Mouse (Mus musculus) hindbrain, embryonic 15.5 days (tissue): Measurements from ENCODE around the gene Zfp747. TPM values are rescaled to one million over a fixed set of nuclear protein-coding genes. Genes with fewer than 3 reads are reported as not detected.
"Not testable (repeated sequence)": the region's sequence is repeated elsewhere in the genome, so short reads cannot be mapped to it uniquely, and the experiment has no call there.

ENCODE experiments used
- ATAC-seq: fragments of 200-750 bp; cut with Nextera tagmentation; 2 replicates; pipeline ENCODE4 v1.8.0; 2017; ENCODE audit warnings: low read depth, moderate number of reproducible peaks, moderate TSS enrichment; ENCODE audit not compliant: low FRiP score
- H3K27ac ChIP-seq: fragments of 300-500 bp; sonication (generic); replicated peaks from 2 replicates; pipeline ENCODE4 v1.5.1; 2015; ENCODE audit warnings: mild to moderate bottlenecking, inconsistent platforms
- H3K27me3 ChIP-seq: fragments of 300-500 bp; sonication (generic); 2 replicates; pipeline ENCODE4 v1.6.1; 2015; ENCODE audit warnings: control low read depth, inconsistent platforms
- H3K36me3 ChIP-seq: fragments of 300-500 bp; sonication (generic); 2 replicates; pipeline ENCODE4 v1.6.1; 2015; ENCODE audit warnings: control low read depth, inconsistent platforms
- H3K4me1 ChIP-seq: fragments of 300-500 bp; sonication (generic); replicated peaks from 2 replicates; pipeline ENCODE4 v1.6.1; 2015; ENCODE audit warnings: control low read depth, inconsistent platforms
- H3K4me2 ChIP-seq: fragments of 300-500 bp; sonication (generic); 2 replicates; pipeline ENCODE4 v1.6.1; 2015; ENCODE audit warnings: moderate library complexity, mild to moderate bottlenecking, inconsistent platforms
- H3K4me3 ChIP-seq: fragments of 300-500 bp; sonication (generic); 2 replicates; pipeline ENCODE4 v1.5.1; 2015; ENCODE audit warnings: mild to moderate bottlenecking, inconsistent platforms
- H3K9ac ChIP-seq: fragments of 300-500 bp; sonication (generic); 2 replicates; pipeline ENCODE4 v1.6.1; 2015; ENCODE audit warnings: inconsistent platforms
- H3K9me3 ChIP-seq: fragments of 300-500 bp; sonication (generic); 2 replicates; pipeline ENCODE4 v1.6.1; 2016; ENCODE audit warnings: control low read depth, inconsistent platforms
- WGBS: fragments of 180-500 bp; shearing (Covaris S2); methylation state at CpG from one replicate; pipeline ENCODE4 v1.1.7; 2015; 5-methylcytosine and 5-hydroxymethylcytosine counted together
- polyA plus RNA-seq: library from polyadenylated mRNA; unstranded; fragments of >200 nt; fragmentation: Nextera tagmentation; extraction: Ambion mirVana; gene quantifications from 2 replicates; pipeline ENCODE4 v1.2.1, GENCODE M21; 2015

The Zfp747 gene
- polyA plus RNA-seq, 1 experiment from 2014 or later, result 8.4 TPM

GRCm38 (mm10) chr7:127364166-127364565, 11.7 kb downstream of the Zfp747 start:
- H3K9ac ChIP-seq, result peak overlapping the region; percentile 46; the same call in 1 of the 2 replicates
- peak overlapping the region; percentile 72 for H3K4me2 ChIP-seq

DNA sequence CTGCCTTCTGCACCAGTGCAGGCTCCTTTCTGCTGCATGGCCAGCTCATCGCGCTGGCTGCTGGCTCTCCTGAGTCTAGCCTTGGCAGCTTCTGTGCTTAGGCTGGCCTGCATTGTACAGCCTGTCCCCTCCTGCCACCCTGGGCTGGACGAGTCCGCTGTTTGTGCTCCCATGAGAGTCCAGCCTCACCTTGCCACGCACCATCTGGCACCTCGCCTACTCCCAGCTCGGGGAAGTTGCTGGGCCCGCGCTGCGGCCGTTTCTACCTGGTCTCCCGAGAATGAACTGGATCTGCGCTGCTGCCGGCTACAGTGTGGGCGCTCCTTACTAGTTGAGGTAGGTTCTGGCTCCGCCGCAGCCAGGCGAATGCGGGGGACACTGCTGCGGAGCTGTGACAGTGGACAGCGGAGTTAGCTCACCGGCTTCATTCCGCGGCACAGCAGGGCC, 12.4 kb downstream of the Zfp747 start:
- no peaks in the 10 kb centered on the region for H3K36me3 ChIP-seq
- 2% methylated on average over 24 of the region's 24 CpGs for WGBS

More at GRCm38 (mm10) chr7:127364166-127364565, 11.7 kb downstream of the Zfp747 start:
- H3K36me3 ChIP-seq, result no peaks in the 10 kb centered on the region
- H3K4me1 ChIP-seq, result peaks cover 14% of the 10 kb centered on the region
- no peak for ATAC-seq
- 42% methylated on average over 4 of the region's 4 CpGs for WGBS
- H3K9me3 ChIP-seq, result no peaks in the 10 kb centered on the region
- peaks cover 4% of the 10 kb centered on the region; the same call in 1 of the 2 replicates for H3K27me3 ChIP-seq
- H3K4me3 ChIP-seq, result peak overlapping the region; percentile 38
- no peak overlapping the region for H3K27ac ChIP-seq

GRCm38 (mm10) chr7:127362418-127362817, 13.4 kb downstream of the Zfp747 start:
- H3K36me3 ChIP-seq, H3K27ac ChIP-seq, H3K27me3 ChIP-seq, H3K9me3 ChIP-seq, ATAC-seq: not testable (repeated sequence)
- Histone ChIP-seq H3K9ac (peak overlapping the region; percentile 13; the same call in 1 of the 2 replicates), H3K4me2 (peak overlapping the region; percentile 44), H3K4me3 (peak overlapping the region; percentile 21; the same call in 1 of the 2 replicates), H3K4me1 (peaks cover 14% of the 10 kb centered on the region)
- WGBS, result 16% methylated on average over 13 of the region's 13 CpGs

More for the DNA sequence above, 12.4 kb downstream of the Zfp747 start:
- Histone ChIP-seq H3K4me1 (peaks cover 14% of the 10 kb centered on the region), H3K9ac (peak overlapping the region; percentile 46), H3K9me3 (no peaks in the 10 kb centered on the region), H3K4me3 (peak overlapping the region; percentile 38), H3K27me3 (peaks cover 4% of the 10 kb centered on the region; the same call in 1 of the 2 replicates), H3K4me2 (peak overlapping the region; percentile 72), H3K27ac (peak overlapping the region; percentile 61)
- ATAC-seq, result peak; percentile 74

- Histone ChIP-seq H3K9me3 (no peaks in the 10 kb centered on the region), H3K4me3 (no peak overlapping the region), H3K4me2 (no peak overlapping the region), H3K4me1 (peaks cover 14% of the 10 kb centered on the region), H3K9ac (no peak overlapping the region), H3K36me3 (no peaks in the 10 kb centered on the region), H3K27ac (no peak overlapping the region), H3K27me3 (peaks cover 13% of the 10 kb centered on the region)
- no peak for ATAC-seq
- 54% methylated on average over 13 of the region's 13 CpGs for WGBS
Measured at GRCm38 (mm10) chr7:127361449-127361848, 14.4 kb downstream of the Zfp747 start.

DNA sequence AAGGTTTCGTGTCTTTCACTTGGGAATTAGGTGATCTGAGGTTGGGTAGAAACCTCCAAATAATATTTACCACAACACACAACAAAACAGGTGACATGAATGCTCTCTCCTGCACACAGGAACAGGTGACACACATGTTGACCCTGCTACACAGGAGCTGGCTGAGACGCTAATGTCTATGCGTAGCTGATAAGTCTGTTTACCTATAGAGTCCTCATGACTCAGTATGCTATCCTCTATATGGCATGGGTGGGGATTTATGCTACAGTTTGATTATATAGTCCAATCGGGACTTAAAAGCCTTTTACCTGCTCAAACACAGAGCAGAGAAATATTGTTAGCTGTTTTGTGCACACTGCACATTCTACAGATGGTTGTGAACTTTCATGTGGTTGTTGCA, 15.6 kb downstream of the Zfp747 start:
- Histone ChIP-seq H3K4me3 (no peak overlapping the region), H3K36me3 (no peaks in the 10 kb centered on the region), H3K27me3 (peaks cover 13% of the 10 kb centered on the region), H3K9me3 (no peaks in the 10 kb centered on the region), H3K4me2 (no peak overlapping the region), H3K27ac (no peak overlapping the region), H3K9ac (no peak overlapping the region), H3K4me1 (peaks cover 14% of the 10 kb centered on the region)
- ATAC-seq, result no peak
- 85% methylated on average over 4 of the region's 4 CpGs for WGBS

- Histone ChIP-seq H3K9me3 (no peaks in the 10 kb centered on the region), H3K27ac (no peak overlapping the region), H3K4me1 (peaks cover 3% of the 10 kb centered on the region), H3K4me2 (no peak overlapping the region), H3K36me3 (no peaks in the 10 kb centered on the region), H3K4me3 (no peak overlapping the region), H3K27me3 (peaks cover 13% of the 10 kb centered on the region), H3K9ac (no peak overlapping the region)
- ATAC-seq, result no peak
- WGBS, result 73% methylated on average over 4 of the region's 4 CpGs
Measured at GRCm38 (mm10) chr7:127358472-127358871, 17.4 kb downstream of the Zfp747 start.

GRCm38 (mm10) chr7:127357871-127358270, 18.0 kb downstream of the Zfp747 start:
- ATAC-seq, result no peak
- WGBS, result 64% methylated on average over 2 of the region's 2 CpGs

DNA sequence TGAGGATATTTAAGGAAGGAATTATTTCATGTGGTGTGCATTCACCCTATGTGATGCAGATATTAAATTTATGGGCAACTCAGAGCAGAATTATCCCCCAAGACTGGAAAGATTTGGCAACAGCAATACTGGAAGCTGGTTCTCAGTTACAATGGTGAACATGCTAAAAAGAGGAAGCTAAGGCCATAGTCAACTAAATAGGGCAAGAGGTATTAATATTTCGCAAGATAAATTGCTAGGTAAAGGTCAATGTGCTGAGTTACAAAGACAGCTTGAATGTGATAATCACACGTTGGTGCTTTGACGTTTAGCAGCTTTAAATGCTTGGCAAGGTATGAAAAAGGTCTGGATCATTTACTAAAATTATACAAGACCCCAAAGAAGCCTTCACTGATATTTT, 20.1 kb downstream of the Zfp747 start:
- peaks cover 13% of the 10 kb centered on the region for H3K27me3 ChIP-seq
- no peak for ATAC-seq
- no peak overlapping the region for H3K4me2 ChIP-seq
- no peaks in the 10 kb centered on the region for H3K4me1 ChIP-seq
- no peaks in the 10 kb centered on the region for H3K9me3 ChIP-seq
- no peak overlapping the region for H3K4me3 ChIP-seq
- H3K27ac ChIP-seq, result no peak overlapping the region
- WGBS, result 64% methylated on average over 3 of the region's 3 CpGs
- H3K9ac ChIP-seq, result no peak overlapping the region
- H3K36me3 ChIP-seq, result no peaks in the 10 kb centered on the region

More at GRCm38 (mm10) chr7:127357871-127358270, 18.0 kb downstream of the Zfp747 start:
- Histone ChIP-seq H3K36me3 (no peaks in the 10 kb centered on the region), H3K27ac (no peak overlapping the region), H3K4me1 (no peaks in the 10 kb centered on the region; the same call in 1 of the 2 replicates), H3K4me3 (no peak overlapping the region), H3K27me3 (peaks cover 13% of the 10 kb centered on the region), H3K9me3 (no peaks in the 10 kb centered on the region), H3K9ac (no peak overlapping the region), H3K4me2 (no peak overlapping the region)

DNA sequence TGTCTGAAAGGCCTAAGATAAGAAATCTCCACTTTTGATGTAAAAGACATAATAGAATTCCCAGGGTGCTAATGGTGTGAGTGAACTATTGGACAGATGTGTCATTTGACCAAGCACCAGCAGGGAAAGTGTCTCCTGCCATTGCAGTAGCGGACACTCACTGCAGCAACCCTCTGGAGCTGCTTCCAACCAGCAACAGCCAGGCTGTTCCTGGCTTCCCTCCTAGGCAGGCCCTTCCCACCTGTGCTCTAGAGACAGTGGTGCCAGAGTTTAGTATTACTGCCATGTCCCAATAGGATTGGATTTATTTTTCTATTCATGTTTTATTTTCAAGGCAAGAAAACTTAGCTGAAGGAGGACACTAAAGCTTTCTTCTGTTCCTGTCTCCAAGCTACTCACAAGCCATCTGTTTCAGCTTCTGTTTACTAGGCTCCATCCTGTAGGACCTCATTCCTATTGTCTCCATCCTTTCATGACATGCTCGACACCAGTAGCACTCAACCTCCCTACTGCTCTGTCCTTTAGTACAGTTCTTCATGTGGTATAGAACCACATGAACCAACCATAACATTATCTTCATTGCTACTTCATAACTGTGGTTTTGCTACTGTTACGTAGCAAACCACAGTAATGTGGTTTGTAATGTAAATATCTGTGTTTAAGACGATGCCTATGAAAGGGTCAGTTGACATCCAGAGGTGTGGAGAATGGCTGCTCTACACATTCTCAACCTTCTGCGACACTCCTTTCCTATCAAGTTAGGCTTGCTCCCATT, 24.4 kb downstream of the Zfp747 start:
- H3K9me3 ChIP-seq, result no peaks in the 10 kb centered on the region
- peaks cover 7% of the 10 kb centered on the region for H3K4me1 ChIP-seq
- H3K36me3 ChIP-seq, result no peaks in the 10 kb centered on the region
- no peak overlapping the region for H3K9ac ChIP-seq
- H3K4me3 ChIP-seq, result no peak overlapping the region
- no peaks in the 10 kb centered on the region for H3K27me3 ChIP-seq
- H3K27ac ChIP-seq, result no peak overlapping the region
- H3K4me2 ChIP-seq, result no peak overlapping the region
- 88% methylated on average over 5 of the region's 5 CpGs for WGBS
- no peak for ATAC-seq

GRCm38 (mm10) chr7:127346676-127347075, 29.2 kb downstream of the Zfp747 start:
- H3K9ac ChIP-seq, result 0 out of 2 replicates have a peak overlapping the region, but pooled peaks have one; percentile 96
- no peak for ATAC-seq
- no peaks in the 10 kb centered on the region for H3K9me3 ChIP-seq
- H3K4me1 ChIP-seq, result peaks cover 28% of the 10 kb centered on the region
- H3K27ac ChIP-seq, result no peak overlapping the region
- H3K4me2 ChIP-seq, result peak overlapping the region; percentile 81
- H3K27me3 ChIP-seq, result no peaks in the 10 kb centered on the region
- peak overlapping the region; percentile 90; the same call in 1 of the 2 replicates for H3K4me3 ChIP-seq
- peaks cover 10% of the 10 kb centered on the region; the same call in 1 of the 2 replicates for H3K36me3 ChIP-seq
- 15% methylated on average over 8 of the region's 8 CpGs for WGBS

DNA sequence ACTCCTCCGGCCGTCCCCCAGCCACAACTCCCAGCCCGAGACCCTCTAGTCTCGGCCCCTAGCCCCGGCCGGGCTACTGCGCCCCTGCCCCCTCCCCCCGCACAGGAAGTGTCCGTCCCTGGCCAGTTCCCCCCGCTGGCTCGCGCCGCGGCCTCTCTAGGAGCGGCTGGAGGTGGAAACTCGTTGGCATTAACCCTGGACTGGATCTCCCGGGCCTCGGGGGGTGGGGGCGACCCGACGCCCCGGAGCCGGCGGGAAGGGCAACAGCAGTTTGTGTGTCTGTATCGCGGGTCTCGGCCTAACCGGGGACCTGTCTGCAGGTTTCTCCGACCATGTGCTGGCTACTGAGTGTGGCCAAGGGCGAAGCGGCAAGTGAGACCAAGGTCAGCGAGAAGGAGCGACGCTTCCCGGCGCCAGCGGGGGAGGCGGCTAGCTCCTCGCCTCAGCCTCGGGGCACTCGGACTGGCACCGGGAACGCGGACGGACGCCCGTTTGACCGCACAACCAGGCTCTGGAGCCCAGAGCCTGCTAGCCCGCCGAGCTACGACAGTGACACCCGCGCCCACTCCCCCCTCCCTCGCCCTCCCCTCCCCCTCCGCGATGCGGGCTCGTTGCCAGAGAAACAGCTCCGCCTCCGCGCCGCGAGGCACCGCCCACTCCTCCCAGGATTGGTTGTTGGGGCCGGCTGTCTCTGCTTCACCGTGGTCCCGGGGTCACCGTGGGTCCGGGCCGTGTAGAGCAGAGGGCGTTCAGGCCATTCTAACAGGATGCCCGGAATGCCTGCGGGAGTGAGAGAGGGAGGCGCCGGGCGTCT, 30.1 kb downstream of the Zfp747 start, which contains the start of gene Zfp768:
TSS of gene Zfp768 (minus strand) at position 78 of the 814 bp plus-strand sequence.
- Histone ChIP-seq H3K4me2 (peak within 1 kb of the TSS; percentile 81), H3K9ac (peak within 1 kb of the TSS; percentile 96), H3K27ac (peak within 1 kb of the TSS; percentile 93), H3K4me3 (peak within 1 kb of the TSS; percentile 90), H3K36me3 (peaks cover 10% of the 10 kb centered on the region; the same call in 1 of the 2 replicates), H3K4me1 (peaks cover 28% of the 10 kb centered on the region), H3K9me3 (no peaks in the 10 kb centered on the region), H3K27me3 (no peaks in the 10 kb centered on the region)
- WGBS, result under 1% methylated on average over 73 of the region's 76 CpGs
- peak; percentile 91 for ATAC-seq
